Mouse (Mus musculus) left cerebral cortex, postnatal 4 days (tissue): Measurements from ENCODE around the gene Sash1. TPM values are rescaled to one million over a fixed set of nuclear protein-coding genes. Genes with fewer than 3 reads are reported as not detected.
A peak's percentile ranks its signal among the peaks of the same experiment; 100 is the strongest.

ENCODE experiments used
- DNase-seq: peaks from one replicate; pipeline ENCODE4 v3.0.0-alpha.2; 2022
- intact Hi-C: fragments of 180-260 bp; cut with DNase I; formaldehyde crosslinking; loops from one replicate; pipeline ENCODE4 v1.15.1; 2025
- total RNA-seq, 2 experiments: library from RNA; stranded (reverse); gene quantifications; 2 replicates each; pipeline ENCODE4 v1.2.3; 2021

Gene Sash1
- total RNA-seq, 2 experiments from 2014 or later = 43.6 to 49.2 TPM

GRCm38 (mm10) chr10:8693561-8693960 lies 192.3 kb downstream of the Sash1 start:
- intact Hi-C loops = no loop called here
- no peak for DNase-seq

- intact Hi-C loops = no loop called here
- no peak for DNase-seq
Measured at GRCm38 (mm10) chr10:8692531-8692930, 193.3 kb downstream of the Sash1 start.

GRCm38 (mm10) chr10:8686219-8686618 lies 199.7 kb downstream of the Sash1 start:
- no peak for DNase-seq
- intact Hi-C loops = no loop called here

GRCm38 (mm10) chr10:8685269-8685668 lies 200.6 kb downstream of the Sash1 start:
- no peak for DNase-seq
- intact Hi-C loops = no loop called here

- peak; percentile 61 for DNase-seq
- intact Hi-C loops = no loop called here
Measured at GRCm38 (mm10) chr10:8682900-8683299, 203.0 kb downstream of the Sash1 start.

- intact Hi-C loops = no loop called here
- no peak for DNase-seq
Measured at GRCm38 (mm10) chr10:8682341-8682740, 203.5 kb downstream of the Sash1 start.

- DNase-seq = no peak
- intact Hi-C loops = loop anchor here (10.0 kb wide), 1 partner anchor 1628 kb away; no protein-coding TSS in a partner anchor
Measured at GRCm38 (mm10) chr10:8676722-8677121, 209.1 kb downstream of the Sash1 start.
